Mouse (Mus musculus) adipocyte (in vitro differentiated cells): ENCODE measurements around the gene Asb4.
A peak's percentile ranks its signal among the peaks of the same experiment; 100 is the strongest.

Source experiments
- DNase-seq: peaks from one replicate; pipeline ENCODE4 v3.0.0-alpha.2; 2016; ENCODE audit warnings: low spot score

The Asb4 gene

DNA sequence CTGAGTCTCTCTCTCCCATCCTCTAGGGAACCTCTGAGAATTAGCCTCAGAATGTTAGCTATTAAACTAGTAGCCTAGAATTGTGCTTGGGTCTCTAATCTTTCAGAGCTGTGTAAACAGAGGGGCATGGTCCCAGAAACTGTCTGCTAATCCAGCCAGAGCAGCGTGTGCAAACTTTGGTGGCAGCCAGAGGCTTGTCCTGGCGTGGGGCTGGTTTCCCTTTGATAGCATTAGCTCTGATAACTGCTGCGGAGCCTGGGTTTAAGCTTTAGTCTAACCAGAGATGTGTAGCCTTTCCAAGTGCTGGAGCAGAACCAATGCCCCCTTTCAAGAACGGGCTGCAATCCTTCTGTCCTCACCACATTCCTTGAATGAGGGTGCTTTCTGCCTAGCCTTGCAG is 11.8 kb downstream of the Asb4 start:
- DNase-seq: no peak

DNA sequence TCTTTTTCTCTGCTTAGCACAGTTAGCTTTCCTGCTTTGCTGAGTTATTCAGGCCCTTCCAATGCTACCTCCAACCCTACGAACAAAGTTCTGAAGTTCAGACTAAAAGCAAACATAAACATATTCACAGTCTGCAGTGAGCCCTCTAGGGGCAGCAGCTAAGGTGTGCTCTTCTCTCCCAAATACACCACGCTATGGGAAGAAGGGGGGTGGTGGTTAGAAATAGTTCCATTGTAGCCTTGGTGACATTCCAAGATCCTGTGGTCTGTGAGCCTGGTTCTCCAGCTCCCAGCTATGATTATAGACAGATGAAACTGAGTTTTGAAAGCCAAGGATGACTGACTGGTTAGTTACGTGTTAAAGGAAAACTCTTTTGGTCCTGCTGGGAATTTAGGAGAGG is 13.6 kb downstream of the Asb4 start:
- no peak for DNase-seq

DNA sequence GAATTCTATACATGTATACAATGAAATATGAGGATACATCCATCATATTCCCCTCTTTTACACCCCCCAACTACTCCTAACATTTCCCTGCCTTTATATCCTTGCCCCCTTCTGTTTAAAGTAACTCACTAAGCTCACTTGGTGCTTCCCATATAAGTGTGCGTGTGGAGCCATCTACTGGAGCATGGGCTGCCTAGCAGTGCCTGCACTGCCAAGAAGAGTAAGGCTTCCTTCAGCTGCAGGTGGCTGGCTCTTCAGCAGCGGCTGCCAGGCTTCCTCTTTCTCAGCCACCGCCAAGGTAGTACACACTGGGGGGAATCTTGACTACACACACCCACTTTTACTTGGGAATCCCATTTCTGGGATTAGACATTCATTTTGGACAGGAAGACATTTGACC is 18.2 kb downstream of the Asb4 start:
- peak; percentile 82 for DNase-seq

DNA sequence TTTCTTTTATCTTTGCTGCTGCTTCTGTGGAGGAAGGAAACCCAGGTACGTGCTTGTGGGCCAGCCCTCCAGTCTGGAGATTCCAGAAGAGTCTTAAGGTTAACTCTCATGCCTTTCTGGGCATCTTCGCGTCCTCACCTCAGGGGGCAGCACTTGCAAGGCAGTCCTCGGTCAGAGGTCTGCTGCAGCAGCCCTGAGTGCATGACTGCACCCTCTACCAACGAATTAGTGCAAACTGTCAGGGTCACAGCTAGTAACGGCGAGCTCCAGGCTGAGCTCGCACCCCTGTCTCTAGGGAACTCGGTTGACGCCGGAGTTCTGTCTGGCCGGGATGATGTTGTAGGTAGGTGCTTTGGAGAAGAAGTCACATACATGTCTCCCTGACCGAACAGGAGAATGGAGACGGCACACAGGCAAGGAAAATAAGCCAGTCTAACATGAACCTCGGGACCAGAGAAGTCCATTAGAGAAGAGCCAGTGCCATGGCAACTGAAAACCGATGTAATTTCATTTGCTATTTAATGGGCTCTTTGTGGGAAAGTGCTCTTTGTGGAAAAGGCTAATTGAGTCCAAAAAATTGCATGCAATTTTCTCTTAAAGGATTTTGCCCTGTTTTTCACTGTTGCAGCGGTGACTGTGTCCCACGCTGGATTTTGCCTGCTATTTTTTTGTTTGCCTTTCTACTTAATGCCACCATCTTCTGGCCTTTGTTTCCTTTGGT is 20.1 kb downstream of the Asb4 start:
- no peak for DNase-seq

DNA sequence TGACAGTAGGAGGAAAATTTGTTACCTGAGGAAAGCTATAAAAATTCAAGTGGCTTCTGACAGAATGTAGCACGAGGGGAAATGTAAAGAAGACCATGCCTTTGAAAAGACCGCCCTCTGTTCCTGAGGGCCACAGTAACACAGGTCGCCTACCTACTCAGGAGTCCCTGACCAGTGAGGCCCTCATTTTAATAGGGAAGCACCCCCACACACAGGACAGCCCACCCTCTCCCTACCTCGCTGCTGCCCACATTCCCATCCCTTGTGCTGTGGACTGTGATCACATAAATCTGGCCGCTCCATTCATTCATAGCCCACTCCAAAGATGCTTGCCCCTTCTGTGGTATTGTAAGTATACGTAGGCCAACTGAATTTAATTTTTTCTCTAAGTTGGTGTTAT is 20.8 kb downstream of the Asb4 start:
- DNase-seq: no peak

DNA sequence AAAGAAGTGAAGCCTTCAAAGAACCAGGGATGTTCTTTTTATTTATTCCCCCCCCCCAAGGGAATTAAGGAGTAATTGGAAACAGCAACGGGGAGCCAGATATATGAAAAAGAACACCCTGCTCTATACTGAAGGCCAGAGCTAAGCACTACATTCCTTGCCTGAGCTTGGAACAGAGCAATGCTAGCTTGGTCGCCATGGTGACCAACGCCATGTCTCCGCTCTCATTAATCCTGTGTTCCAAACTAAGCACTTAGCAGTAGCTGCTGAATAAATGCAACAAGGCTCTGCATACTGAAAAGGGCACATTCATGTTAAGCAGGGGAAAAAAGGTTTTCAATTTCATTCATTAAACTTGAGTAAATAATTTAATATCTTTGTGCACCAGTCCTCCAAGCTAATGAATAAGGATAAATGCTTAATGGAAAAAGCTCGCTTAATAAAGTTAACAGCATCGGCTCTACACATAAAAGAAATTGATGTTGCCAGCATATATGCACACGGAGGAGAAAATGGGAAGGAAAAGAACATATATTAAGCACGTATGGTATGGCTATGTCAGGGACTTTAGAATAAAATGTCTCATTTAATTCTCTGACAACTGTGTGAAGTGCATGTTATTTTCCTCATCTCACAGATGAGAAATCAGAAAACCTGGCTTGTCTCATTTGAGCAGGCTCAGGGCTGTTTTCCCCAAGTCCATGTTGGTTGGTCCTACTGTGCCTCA is 25.4 kb downstream of the Asb4 start:
- no peak for DNase-seq

DNA sequence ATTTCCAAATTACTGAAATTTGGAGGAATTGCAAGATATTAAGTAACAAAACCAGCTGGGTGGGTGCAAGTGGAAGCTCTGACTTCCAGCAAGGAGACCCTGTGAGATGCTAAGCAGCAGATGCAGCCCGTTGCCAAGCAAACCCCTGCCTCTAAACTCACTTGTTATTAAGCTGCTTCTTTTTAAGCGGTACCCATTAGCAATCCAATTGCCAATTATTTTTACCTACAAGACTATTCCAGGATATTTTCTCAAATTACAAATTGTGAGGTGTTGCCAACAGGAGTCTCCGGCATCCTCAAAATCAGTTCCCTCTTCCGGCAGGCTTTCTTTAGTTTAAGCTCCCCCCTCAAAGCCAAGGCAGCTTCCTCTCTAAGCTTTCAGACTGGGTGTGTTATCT is 26.5 kb downstream of the Asb4 start:
- no peak for DNase-seq

DNA sequence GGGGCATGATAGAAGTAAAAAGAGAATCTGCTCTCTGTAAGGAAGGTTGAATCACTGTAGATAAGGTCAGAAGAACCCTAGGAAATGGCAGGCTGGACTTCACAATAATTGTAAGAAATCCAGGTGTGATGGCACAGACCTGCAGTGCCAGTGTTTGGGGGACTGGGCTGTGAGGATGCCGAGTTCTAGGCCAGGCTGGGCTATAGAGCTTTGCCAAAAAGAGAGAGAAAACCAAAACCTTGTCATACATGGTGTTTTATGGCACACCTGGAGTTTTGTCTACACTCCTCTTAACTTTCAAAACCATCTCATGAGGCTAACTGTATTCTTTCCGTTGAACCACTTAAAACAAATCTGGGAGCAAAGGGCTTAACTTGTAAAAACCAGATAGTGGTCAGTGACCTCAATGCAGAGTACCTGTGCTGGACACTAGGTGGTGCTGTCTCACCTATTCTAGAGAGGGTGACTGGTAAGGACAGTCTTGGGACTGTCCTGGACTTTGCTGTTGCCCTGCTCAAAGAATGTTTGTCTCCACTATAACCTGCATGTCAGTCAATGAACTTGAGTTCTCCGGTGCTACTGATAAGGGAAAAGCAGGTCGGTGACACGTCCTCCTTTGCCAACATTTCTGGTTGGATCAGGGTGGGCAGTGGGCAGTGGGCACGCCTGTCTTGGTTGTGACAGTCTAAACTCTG is 27.7 kb downstream of the Asb4 start:
- DNase-seq: peak; percentile 97

DNA sequence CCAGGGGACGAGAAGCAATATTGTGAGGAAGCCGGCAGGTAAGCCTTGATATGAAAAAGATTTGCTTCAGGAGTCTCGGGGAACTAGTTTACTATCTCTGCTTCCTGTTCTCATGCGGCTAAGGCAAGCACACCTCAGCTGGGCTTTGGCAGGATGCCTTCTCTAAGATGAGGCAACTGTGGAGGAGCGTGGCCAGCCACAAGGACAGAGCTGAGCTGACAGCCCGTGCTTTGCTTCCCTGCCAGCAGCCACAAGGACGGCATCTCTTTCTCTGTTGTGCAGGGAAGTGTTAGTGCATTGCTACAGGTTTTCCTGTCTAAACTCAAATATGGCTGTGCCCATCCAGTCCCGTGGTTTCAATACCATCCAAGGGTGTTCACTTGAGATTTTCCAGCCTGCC is 30.1 kb downstream of the Asb4 start:
- peak; percentile 86 for DNase-seq

DNA sequence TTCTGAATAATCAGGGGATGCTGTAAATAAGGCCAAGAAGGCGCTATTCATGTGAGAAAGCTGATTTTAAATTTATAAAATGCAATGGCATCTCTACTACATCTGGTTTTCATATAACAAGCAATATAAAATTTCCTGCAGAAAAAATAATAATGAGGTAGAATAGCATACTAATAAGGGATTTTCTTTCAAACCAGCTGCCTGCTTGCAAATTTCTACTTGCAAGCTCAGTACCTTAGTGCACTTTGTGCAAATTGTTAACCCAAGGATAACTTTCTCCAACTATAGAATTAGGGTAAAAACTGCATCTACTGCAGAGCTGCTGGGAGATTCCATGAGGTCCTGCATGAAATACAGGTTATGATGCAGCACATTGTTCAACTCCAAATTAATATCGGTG is 38.3 kb downstream of the Asb4 start:
- DNase-seq: no peak

DNA sequence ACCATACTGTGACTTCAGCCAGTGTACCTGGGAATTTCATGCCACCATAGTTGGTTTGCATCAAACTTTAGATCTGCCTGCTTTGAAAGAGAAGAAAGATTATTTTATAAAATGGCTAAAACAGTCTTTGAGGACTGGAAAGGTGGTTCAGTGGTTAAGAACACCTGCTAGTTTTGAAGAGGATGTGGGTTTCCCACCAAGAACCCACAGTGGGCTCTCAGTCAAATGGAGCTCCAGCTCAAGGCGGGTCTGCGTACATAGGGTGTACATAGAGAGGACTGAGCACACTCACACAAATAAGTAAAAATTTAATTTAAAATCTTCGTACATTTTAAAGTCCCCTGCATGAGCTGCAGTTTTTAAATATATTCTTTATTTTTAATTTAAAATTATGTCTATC is 39.2 kb downstream of the Asb4 start:
- no peak for DNase-seq

DNA sequence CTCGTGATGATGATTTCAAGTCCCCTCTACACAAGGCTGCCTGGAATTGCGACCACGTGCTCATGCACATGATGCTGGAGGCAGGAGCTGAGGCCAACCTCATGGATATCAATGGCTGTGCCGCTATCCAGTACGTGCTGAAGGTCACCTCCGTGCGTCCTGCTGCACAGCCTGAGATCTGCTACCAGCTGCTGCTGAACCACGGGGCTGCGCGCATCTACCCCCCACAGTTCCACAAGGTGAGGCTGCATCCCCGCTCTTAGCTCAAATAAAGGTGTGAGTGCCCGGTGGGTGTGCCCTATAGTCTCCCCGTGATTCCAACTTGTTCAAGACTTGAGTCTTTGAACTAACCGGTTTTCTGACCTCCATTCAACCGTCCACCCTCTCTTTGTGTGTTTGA is 40.4 kb downstream of the Asb4 start:
- DNase-seq: no peak

DNA sequence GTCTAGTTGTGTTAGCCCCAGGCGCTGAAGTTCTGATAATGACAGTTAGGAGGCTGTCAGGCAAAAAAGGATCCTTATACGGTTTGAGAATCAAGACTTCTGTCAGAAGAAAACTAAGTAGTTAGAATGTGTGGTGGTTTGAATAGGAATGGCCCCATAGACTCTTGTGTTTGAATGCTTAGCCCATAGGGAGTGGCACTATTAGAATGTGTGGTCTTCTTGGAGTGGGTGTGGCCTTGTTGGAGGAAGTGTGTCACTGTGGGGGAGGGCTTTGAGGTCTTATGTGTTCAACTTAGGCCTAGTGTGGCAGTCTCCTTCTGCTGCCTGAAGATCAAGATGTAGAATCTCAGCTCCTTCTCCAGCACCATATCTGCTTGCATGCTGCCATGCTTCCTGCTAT is 43.8 kb downstream of the Asb4 start:
- no peak for DNase-seq

DNA sequence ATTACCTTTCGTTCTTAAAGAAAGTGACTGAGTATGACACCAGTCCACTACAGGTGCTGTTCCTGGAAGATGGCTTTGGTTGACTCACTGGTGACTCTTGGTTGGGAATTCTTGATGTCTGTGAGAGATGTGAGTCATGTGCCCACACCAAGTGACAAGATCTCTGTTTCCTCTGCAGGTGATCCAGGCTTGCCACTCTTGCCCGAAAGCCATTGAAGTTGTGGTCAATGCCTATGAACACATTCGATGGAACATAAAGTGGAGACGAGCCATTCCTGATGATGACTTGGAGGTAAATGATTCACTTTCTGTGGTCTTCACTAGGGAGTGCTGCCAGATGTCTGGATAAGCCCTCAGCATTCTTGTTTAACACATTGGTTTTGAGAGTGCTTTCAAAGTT is 46.4 kb downstream of the Asb4 start:
- no peak for DNase-seq

DNA sequence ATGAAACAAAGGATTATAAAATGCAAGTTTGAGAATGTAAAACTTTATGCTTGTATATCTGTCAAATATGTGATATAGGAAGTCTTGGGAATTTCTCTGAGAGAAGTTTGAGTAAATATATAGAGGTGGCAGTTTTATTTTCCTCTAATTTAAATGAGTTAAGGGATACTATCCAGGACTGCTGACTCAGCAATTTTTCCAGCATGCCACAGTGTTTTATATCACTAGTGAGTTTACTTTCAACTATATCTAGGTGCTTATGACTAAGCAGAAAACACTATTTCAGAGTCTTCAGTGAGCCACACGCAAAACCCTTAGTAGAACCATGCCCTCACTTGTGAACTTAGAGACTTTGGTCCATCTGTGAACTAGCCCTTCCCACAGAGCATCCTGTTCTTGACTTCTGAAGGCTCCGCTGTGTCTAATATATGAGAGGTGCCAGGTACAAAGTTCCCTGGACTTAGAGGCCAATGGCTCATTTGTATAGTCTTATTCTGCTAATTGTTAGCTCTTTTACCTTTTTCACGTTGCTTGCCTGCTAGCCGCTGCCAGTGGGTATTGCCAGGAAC is 46.9 kb downstream of the Asb4 start:
- no peak for DNase-seq

DNA sequence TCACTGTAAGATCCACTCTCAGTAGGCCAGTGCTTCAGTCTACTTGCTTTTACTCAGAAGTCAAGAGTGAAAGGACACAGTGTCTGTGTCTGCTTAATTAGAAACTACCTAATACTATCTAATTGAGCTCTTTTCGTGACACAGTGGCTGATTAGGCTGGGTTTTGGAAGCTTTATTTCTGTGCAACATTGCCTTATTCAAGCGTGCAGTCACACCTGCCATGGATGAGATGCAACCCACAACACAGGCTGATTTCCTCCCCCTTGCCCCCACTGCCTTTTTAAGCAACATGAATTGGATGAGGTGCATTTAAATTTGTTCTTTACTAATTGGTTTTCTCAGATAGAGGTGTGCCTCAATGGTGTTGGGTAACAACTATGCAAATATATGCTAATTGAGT is 50.7 kb downstream of the Asb4 start:
- DNase-seq: no peak

DNA sequence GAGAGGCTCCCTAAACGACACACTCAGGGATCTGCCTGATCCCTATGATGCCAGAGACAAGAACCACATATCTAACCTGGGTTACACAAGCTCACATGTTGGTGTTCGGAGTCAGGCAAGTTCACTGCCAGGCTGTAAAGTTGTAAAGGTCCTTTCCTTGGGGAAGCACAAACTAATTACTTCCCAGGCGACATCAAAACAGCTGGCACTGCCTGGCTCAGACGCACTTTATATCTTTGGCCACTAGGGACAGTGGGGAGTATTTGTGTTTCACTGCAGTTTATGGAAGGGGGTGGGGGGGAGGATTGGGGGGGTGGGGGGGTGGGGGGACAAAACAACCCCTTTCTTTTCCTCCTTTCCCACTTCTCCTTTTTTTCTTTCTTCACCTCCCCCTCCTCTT is 54.6 kb downstream of the Asb4 start:
- peak; percentile 60 for DNase-seq

DNA sequence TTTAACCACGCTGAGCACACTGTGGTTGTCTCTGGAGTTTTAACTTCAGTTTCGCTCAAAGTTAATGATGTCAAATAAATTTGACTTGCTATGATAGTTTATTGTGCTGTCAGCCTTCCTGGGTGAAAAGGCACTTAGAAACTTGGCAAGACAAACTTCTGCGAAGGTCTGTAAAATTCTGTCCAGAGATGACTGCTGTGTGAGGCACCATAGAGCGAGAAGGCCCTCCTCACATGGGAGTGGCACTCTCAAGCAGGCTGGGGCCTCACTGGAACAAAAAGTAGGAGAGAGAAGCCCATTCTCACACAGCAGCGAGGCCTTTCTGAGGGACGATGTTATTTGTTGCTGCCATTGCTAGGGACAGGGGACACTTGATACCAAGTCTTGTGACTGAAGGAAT is 58.0 kb downstream of the Asb4 start:
- peak; percentile 94 for DNase-seq

DNA sequence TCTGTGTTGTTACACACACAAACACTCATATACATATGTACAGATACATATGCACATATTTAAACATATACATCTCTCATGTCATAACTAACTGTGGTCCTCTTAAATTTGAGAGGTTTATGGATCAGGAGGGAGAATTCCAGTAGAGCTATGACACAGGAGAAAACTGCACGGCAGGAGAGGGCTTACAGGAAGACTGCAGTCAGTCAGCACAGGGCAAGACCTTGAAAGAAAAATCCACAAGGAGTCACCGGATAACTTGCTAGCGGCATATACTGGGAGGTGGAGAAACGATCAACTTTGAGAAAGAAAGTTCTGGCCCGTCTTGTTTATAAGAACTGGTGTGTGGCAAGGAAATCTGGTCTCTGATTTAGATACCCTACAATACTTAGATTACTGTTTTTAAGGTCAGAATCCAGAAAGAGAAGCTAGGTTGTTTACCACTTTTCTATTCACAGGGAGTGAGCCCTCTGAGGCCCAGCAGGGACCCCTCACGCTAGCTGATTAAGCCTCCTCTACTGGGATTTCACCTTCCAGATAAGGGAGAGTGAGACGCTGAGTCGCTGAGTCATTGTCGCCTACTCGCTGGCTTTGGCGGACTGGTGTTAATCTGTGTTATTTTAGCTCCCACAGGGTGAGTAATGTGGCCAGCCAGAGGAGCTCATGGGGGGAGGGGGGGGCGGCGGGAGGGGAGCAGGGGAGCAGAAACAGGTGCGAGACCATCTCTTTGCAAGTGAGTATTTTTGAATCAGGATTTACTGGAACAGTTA is 59.3 kb downstream of the Asb4 start:
- peak; percentile 85 for DNase-seq

DNA sequence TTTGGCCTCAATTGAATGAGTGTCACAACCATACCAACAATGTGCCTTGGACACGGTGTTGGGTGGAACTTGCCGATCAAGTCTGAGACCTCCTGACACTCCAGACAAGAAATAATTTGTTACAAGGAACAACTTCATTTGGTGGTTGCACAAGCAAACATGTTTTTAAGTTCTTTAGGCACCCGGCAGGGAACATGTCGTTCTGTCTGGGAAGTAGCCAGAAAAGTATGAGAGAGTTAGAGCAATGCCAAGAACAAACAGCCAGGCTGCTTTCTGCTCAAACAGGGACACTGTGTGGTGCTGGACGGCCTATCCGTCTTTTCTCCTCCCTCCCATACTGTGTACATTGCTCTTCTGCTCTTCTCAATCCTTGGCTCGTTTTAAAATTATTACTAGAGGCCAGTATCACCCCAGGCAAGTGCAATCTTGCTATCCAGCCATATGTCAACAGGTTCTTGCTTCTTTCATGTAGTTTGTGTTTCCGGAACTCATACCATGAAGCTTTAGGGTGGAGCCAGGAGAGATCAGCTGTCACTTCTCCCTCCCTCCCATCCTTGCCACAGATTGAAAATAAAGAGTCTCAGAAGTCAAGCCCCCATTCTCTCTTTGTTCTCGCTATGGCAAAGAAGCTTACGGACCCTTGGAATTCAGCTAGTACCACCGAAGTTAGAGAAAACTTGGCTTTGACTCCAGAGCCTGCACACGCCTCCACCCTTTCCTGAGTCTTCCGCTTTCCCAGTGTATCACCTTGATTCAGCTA is 60.1 kb downstream of the Asb4 start:
- DNase-seq: peak; percentile 99

DNA sequence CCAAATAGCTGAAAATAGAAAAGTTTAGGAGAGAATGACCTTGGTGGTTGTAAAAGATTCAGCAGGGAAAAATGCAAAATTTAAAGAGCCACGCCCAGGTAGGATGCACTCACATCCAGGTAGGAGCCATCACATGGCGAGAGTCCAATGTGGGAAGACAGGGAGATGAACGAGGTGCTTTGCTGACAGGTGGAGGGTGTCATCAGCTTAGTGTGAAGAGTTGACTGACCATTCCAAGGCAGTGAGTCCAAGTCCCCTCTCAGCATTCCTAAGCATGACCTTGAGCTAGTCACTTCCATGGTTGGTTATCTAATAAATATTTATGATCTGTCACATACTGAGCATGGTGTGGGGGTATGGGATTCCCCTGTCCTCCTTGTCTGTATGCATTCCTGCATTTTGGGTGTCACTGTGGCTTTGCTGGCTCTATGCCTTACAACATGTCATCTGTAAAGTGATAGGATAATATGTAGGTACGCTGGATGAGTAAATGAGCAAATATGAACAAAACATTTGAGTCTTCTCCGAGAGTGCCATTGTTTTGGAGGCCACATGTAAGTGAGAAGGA is 61.2 kb downstream of the Asb4 start:
- DNase-seq: peak; percentile 31
